Mouse (Mus musculus) testis, adult 10 weeks (tissue): ENCODE data around the gene Sult2a6. TPM values are rescaled to one million over a fixed set of nuclear protein-coding genes. Genes with fewer than 3 reads are reported as not detected.

Experiments
- polyA plus RNA-seq: library from polyadenylated mRNA; stranded (reverse); fragments of 350-450 nt; fragmentation: Illumina TruSeq; extraction: RNeasy Lipid Tissue Mini Kit (QIAGEN cat#74804); gene quantifications from one replicate; pipeline ENCODE4 v1.2.3, GENCODE M21; 2014; ENCODE audit warnings: low read depth, low replicate concordance

Gene Sult2a6
- polyA plus RNA-seq = not detected

DNA sequence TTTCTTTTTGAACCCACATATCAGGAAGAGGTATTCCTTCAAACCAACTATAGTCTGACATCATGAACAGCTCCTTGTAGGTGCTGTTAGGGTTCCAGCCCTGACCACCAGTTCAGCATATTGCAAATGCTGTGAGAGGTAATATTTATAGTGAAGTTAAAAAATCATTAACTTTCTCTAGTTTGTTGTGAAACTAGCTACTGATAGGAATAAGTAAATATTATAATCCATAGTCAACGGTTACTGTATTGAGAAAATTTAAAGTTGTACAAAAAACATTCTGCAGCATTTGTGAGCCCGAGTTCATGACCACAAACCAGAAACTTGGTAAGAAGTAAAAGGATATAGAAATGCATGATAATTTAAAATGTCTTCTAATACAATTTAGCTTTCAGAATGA lies at the start of gene Sult2a6:
Gene Sult2a6, minus strand, starts transcription at position 101 of the 400 bp plus-strand sequence.

Other genes with a start within 250 kb of the Sult2a6 start
- gene Sult2a3, start 131.8 kb downstream of the Sult2a6 start, polyA plus RNA-seq = 0.36 TPM
- gene Obox8, start 78.7 kb upstream of the Sult2a6 start, polyA plus RNA-seq = not detected
- 0.29 TPM for gene Sult2a8, start 191.9 kb upstream of the Sult2a6 start, polyA plus RNA-seq
- gene Sult2a7, start 239.4 kb upstream of the Sult2a6 start, polyA plus RNA-seq = 2.6 TPM